Mouse (Mus musculus): ENCODE data around the gene Clasp1. TPM values are rescaled to one million over a fixed set of nuclear protein-coding genes. Genes with fewer than 3 reads are reported as not detected.

Gene Clasp1
- polyA plus RNA-seq (2014; fragmentation: Nextera tagmentation; extraction: Ambion mirVana) = 98.6 and 104 TPM in 2 replicates

DNA sequence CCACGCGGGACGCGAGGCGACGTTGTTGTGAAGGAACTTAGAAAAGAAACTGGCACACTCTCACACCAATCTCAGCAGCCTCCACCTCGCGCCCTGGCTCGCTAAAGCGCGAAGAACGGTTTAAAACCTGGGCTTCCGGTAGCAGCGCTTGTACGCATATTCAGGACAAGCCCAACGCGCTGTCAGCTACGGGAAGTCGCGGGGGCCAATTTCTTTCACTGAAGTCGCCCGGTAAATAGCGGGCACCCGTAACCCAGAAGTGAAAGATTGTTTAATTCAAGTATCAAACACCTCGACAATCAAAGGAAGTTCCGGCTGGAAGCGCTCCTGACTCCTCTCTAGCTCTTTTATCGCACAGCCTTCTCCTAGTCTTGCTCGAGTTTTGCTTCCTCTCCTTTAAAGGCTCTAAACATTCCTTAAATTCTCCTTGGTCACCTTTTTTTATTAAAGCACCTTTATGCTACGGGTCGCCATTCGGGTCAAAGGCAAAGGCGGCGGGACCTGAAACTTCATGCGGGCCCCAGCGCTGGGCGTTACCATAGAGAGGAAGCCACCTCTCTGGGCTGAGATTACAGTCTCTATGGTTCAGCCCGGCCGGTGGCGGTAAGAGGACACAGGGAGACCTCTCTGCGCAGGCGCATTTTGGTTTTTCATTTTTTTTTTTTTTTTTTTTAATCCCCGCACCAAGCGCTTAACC, at the start of gene Clasp1:
Gene Clasp1 (plus strand): TSS at position 302 of the 697 bp plus-strand sequence.
- WGBS = under 1% methylated on average over 44 of the region's 44 CpGs
- peak; percentile 95 for ATAC-seq (ENCODE audit: insufficient read depth, low FRiP score, low TSS enrichment)

DNA sequence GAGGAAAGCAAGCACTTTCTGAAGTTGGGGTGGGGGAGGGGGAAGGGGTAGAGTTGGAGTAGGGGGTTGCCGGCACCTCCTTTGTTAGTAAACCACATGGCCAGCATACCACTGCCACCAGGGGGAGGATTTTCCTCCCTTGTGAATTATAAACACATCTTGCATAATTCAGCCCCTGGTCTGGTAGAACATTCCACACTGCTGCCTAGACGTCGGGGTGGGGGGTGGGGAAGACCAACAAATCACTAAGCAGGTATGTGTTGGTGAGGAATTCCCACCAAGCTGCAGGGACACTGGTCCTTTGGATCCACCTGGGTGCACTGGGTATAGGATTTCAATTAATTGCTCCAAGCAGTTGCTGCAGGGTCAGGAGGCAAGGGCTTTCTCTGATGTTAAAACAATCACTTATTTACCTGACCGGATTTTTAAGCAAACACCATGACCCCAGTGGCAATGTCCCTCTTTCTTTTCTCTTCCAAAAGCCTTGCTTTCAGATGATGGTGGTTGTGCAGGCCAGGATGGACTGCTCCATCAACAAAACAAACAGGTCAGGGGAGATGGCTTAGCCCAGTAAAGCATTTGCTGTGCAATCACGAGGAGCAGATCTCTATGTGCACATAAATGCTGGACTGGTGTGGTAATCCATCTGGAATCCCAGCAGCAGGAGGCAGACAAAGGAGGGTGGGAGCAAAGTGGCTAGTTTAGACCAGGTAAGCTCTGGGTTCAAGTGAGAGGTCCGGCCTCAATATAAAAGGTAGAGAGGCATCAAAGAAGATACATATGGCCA, 45.0 kb upstream of the Clasp1 start:
- DNase-seq (ENCODE audit: low spot score) (no peak), ATAC-seq (ENCODE audit: insufficient read depth, low FRiP score, low TSS enrichment) (no peak; the same call in 1 of the 2 replicates)
- WGBS = 42% methylated on average over 6 of the region's 6 CpGs
- Histone ChIP-seq H3K27ac (ENCODE audit: low read depth, low read length) (no peak overlapping the region), H3K36me3 (ENCODE audit: control insufficient read depth, insufficient read depth, low read length) (no peaks in the 10 kb centered on the region), H3K9me3 (ENCODE audit: control insufficient read depth, low read length) (no peaks in the 10 kb centered on the region), H3K4me3 (ENCODE audit: low read depth, low read length) (no peak overlapping the region), H3K4me1 (ENCODE audit: control insufficient read depth, insufficient read depth, low read length) (no peaks in the 10 kb centered on the region), H3K27me3 (ENCODE audit: control insufficient read depth, insufficient read depth, low read length) (no peaks in the 10 kb centered on the region), H3K9ac (ENCODE audit: low read length) (no peak overlapping the region), H3K4me2 (ENCODE audit: low read depth) (no peak overlapping the region)

More for the DNA sequence above, at the start of gene Clasp1:
- no peaks in the 10 kb centered on the region for H3K9me3 ChIP-seq (ENCODE audit: control insufficient read depth, low read length)
- H3K27me3 ChIP-seq (ENCODE audit: control insufficient read depth, insufficient read depth, low read length) = no peaks in the 10 kb centered on the region
- peak within 1 kb of the TSS; percentile 90 for H3K27ac ChIP-seq (ENCODE audit: low read depth, low read length)
- H3K36me3 ChIP-seq (ENCODE audit: control insufficient read depth, insufficient read depth, low read length) = no peaks in the 10 kb centered on the region
- DNase-seq (ENCODE audit: low spot score) = peak; percentile 93
- H3K9ac ChIP-seq (ENCODE audit: low read length) = peak within 1 kb of the TSS; percentile 81
- peak within 1 kb of the TSS; percentile 64 for H3K4me2 ChIP-seq (ENCODE audit: low read depth)
- H3K4me3 ChIP-seq (ENCODE audit: low read depth, low read length) = peak within 1 kb of the TSS; percentile 94
- peaks cover 6% of the 10 kb centered on the region; the same call in 1 of the 2 replicates for H3K4me1 ChIP-seq (ENCODE audit: control insufficient read depth, insufficient read depth, low read length)

GRCm38 (mm10) chr1:118349922-118350321, 38.9 kb upstream of the Clasp1 start:
- Histone ChIP-seq H3K9ac (ENCODE audit: low read length) (no peak overlapping the region), H3K4me1 (ENCODE audit: control insufficient read depth, insufficient read depth, low read length) (no peaks in the 10 kb centered on the region), H3K4me2 (ENCODE audit: low read depth) (no peak overlapping the region), H3K36me3 (ENCODE audit: control insufficient read depth, insufficient read depth, low read length) (no peaks in the 10 kb centered on the region), H3K27me3 (ENCODE audit: control insufficient read depth, insufficient read depth, low read length) (no peaks in the 10 kb centered on the region), H3K9me3 (ENCODE audit: control insufficient read depth, low read length) (no peaks in the 10 kb centered on the region), H3K27ac (ENCODE audit: low read depth, low read length) (no peak overlapping the region), H3K4me3 (ENCODE audit: low read depth, low read length) (no peak overlapping the region)
- no peak for DNase-seq (ENCODE audit: low spot score)
- no peak for ATAC-seq (ENCODE audit: insufficient read depth, low FRiP score, low TSS enrichment)
- 83% methylated on average over 3 of the region's 3 CpGs for WGBS

- no peak for DNase-seq (ENCODE audit: low spot score)
- no peak overlapping the region for H3K4me3 ChIP-seq (ENCODE audit: low read depth, low read length)
- no peaks in the 10 kb centered on the region for H3K27me3 ChIP-seq (ENCODE audit: control insufficient read depth, insufficient read depth, low read length)
- no peak overlapping the region for H3K4me2 ChIP-seq (ENCODE audit: low read depth)
- no peak for ATAC-seq (ENCODE audit: insufficient read depth, low FRiP score, low TSS enrichment)
- H3K9me3 ChIP-seq (ENCODE audit: control insufficient read depth, low read length) = no peaks in the 10 kb centered on the region
- WGBS = 81% methylated on average over 6 of the region's 6 CpGs
- H3K36me3 ChIP-seq (ENCODE audit: control insufficient read depth, insufficient read depth, low read length) = no peaks in the 10 kb centered on the region
- H3K27ac ChIP-seq (ENCODE audit: low read depth, low read length) = no peak overlapping the region
- no peaks in the 10 kb centered on the region for H3K4me1 ChIP-seq (ENCODE audit: control insufficient read depth, insufficient read depth, low read length)
- H3K9ac ChIP-seq (ENCODE audit: low read length) = no peak overlapping the region
Measured at GRCm38 (mm10) chr1:118359071-118359761, 29.6 kb upstream of the Clasp1 start.

GRCm38 (mm10) chr1:118367970-118368369, 20.9 kb upstream of the Clasp1 start:
- no peak for ATAC-seq (ENCODE audit: insufficient read depth, low FRiP score, low TSS enrichment)
- no peaks in the 10 kb centered on the region for H3K36me3 ChIP-seq (ENCODE audit: control insufficient read depth, insufficient read depth, low read length)
- H3K9ac ChIP-seq (ENCODE audit: low read length) = no peak overlapping the region
- no peak overlapping the region for H3K27ac ChIP-seq (ENCODE audit: low read depth, low read length)
- no peak for DNase-seq (ENCODE audit: low spot score)
- no peaks in the 10 kb centered on the region for H3K9me3 ChIP-seq (ENCODE audit: control insufficient read depth, low read length)
- WGBS = 93% methylated on average over 1 of the region's 1 CpGs
- no peaks in the 10 kb centered on the region for H3K27me3 ChIP-seq (ENCODE audit: control insufficient read depth, insufficient read depth, low read length)
- no peak overlapping the region for H3K4me2 ChIP-seq (ENCODE audit: low read depth)
- no peak overlapping the region for H3K4me3 ChIP-seq (ENCODE audit: low read depth, low read length)
- H3K4me1 ChIP-seq (ENCODE audit: control insufficient read depth, insufficient read depth, low read length) = no peaks in the 10 kb centered on the region

DNA sequence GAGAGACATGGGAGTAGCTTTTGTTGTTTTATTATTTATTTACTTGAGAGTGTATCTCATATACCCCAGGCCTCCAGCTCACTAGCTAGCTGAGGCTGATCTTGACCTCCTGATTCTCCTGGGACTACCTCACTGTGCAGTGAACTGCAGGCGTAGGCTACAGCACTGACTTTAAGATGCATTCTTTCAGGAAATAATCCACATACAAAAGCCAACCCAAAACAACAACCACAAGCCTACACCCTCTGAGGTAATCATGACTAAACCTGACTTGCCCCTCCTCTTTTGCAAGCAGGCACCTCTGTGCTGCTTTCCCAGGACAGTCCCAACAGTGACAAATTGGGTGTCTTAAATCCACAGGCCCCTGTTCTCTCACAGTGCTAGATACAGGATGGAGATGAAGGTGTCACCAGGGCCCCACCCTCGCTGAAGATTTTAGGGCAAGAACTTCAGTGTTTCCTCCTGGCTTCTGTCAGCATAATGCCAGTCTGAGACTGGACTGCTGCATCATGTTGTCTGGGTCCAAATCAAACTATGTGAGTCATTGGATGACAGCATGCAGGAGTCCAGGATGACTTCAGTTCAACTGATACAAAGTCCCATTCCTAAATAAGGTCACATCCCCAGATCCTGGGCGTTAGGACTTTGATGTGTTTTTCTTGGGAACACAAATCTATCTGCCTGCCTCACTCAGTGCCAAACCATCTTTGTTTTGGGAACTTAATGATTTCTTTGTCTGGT, 20.0 kb upstream of the Clasp1 start:
- no peaks in the 10 kb centered on the region for H3K4me1 ChIP-seq (ENCODE audit: control insufficient read depth, insufficient read depth, low read length)
- H3K27me3 ChIP-seq (ENCODE audit: control insufficient read depth, insufficient read depth, low read length) = no peaks in the 10 kb centered on the region
- H3K27ac ChIP-seq (ENCODE audit: low read depth, low read length) = no peak overlapping the region
- no peak overlapping the region for H3K9ac ChIP-seq (ENCODE audit: low read length)
- WGBS = 63% methylated on average over 3 of the region's 3 CpGs
- no peak overlapping the region for H3K4me2 ChIP-seq (ENCODE audit: low read depth)
- H3K36me3 ChIP-seq (ENCODE audit: control insufficient read depth, insufficient read depth, low read length) = no peaks in the 10 kb centered on the region
- no peak overlapping the region for H3K4me3 ChIP-seq (ENCODE audit: low read depth, low read length)
- no peaks in the 10 kb centered on the region for H3K9me3 ChIP-seq (ENCODE audit: control insufficient read depth, low read length)
- ATAC-seq (ENCODE audit: insufficient read depth, low FRiP score, low TSS enrichment) = no peak
- no peak for DNase-seq (ENCODE audit: low spot score)

DNA sequence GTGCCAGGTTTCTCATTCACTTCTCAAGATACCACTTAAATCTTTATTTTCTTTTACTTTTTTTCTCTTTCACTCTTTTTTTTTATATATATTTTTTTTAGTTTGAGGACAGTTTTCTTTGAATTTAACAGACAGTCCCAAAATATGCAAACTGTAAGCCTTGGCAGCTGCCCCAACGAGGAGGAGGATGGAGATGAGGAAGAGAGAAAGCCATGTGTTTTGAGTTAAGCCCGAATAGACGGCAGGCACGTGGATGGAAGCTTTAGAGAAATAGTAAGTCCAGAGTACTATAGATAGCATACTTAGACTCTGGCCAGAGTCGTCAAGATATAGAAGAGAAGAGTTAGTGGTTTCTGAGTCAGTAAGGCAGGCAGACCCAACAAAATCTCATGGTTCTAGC, 11.1 kb upstream of the Clasp1 start:
- no peaks in the 10 kb centered on the region for H3K27me3 ChIP-seq (ENCODE audit: control insufficient read depth, insufficient read depth, low read length)
- H3K36me3 ChIP-seq (ENCODE audit: control insufficient read depth, insufficient read depth, low read length) = no peaks in the 10 kb centered on the region
- no peak overlapping the region for H3K27ac ChIP-seq (ENCODE audit: low read depth, low read length)
- no peak for DNase-seq (ENCODE audit: low spot score)
- ATAC-seq (ENCODE audit: insufficient read depth, low FRiP score, low TSS enrichment) = no peak
- no peaks in the 10 kb centered on the region for H3K4me1 ChIP-seq (ENCODE audit: control insufficient read depth, insufficient read depth, low read length)
- H3K4me2 ChIP-seq (ENCODE audit: low read depth) = no peak overlapping the region
- no peak overlapping the region for H3K9ac ChIP-seq (ENCODE audit: low read length)
- H3K4me3 ChIP-seq (ENCODE audit: low read depth, low read length) = no peak overlapping the region
- WGBS = 79% methylated on average over 5 of the region's 5 CpGs
- no peaks in the 10 kb centered on the region for H3K9me3 ChIP-seq (ENCODE audit: control insufficient read depth, low read length)

DNA sequence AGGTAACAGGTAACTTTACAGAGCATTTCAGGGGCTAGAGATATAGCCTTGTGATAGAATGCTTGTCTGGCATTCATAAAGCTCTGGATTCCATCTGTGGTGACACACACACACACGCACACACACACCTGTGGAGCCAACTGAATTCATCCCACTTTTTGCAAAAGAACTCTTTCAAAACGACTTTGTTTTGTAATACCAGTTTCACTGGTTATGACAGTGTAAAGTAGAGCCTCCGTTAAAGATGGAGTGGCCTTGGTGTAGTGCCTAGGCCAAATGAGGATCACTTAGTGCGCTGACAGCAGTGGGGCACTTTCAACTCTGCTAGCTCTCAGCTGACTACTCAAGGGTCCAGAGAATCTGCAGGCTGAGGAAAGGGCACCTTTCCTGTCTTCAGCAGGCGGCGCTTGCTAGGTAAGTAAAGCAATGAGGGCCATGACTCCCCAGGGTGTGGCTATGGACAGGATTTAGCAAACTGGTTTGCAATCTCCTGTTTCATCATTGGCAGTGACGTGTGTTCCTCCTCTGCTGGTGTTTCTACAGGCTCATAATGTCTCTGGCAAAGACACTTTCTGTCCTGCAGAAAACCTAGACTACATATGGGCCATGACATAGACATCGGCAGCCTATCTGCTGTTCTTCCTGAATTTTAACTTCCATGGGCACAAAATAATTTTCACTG, 8.6 kb upstream of the Clasp1 start:
- WGBS = 83% methylated on average over 8 of the region's 8 CpGs

More for the DNA sequence above, 8.6 kb upstream of the Clasp1 start:
- no peaks in the 10 kb centered on the region for H3K27me3 ChIP-seq (ENCODE audit: control insufficient read depth, insufficient read depth, low read length)
- DNase-seq (ENCODE audit: low spot score) (no peak), ATAC-seq (ENCODE audit: insufficient read depth, low FRiP score, low TSS enrichment) (no peak)
- H3K36me3 ChIP-seq (ENCODE audit: control insufficient read depth, insufficient read depth, low read length) = no peaks in the 10 kb centered on the region
- H3K9me3 ChIP-seq (ENCODE audit: control insufficient read depth, low read length) = no peaks in the 10 kb centered on the region
- H3K27ac ChIP-seq (ENCODE audit: low read depth, low read length) = no peak overlapping the region
- H3K4me1 ChIP-seq (ENCODE audit: control insufficient read depth, insufficient read depth, low read length) = no peaks in the 10 kb centered on the region
- H3K4me2 ChIP-seq (ENCODE audit: low read depth) = no peak overlapping the region
- H3K4me3 ChIP-seq (ENCODE audit: low read depth, low read length) = no peak overlapping the region
- no peak overlapping the region for H3K9ac ChIP-seq (ENCODE audit: low read length)

Measured in neural tube, embryonic 11.5 days (tissue).